Mouse (Mus musculus): ENCODE measurements around the gene Rere. TPM values are rescaled to one million over a fixed set of nuclear protein-coding genes. Genes with fewer than 3 reads are reported as not detected.
"Not testable (repeated sequence)": the region's sequence is repeated elsewhere in the genome, so short reads cannot be mapped to it uniquely, and the experiment has no call there.

The Rere gene
- total and polyA plus RNA-seq, 3 experiments: 19.3 to 46.4 (median 39.0) TPM

DNA sequence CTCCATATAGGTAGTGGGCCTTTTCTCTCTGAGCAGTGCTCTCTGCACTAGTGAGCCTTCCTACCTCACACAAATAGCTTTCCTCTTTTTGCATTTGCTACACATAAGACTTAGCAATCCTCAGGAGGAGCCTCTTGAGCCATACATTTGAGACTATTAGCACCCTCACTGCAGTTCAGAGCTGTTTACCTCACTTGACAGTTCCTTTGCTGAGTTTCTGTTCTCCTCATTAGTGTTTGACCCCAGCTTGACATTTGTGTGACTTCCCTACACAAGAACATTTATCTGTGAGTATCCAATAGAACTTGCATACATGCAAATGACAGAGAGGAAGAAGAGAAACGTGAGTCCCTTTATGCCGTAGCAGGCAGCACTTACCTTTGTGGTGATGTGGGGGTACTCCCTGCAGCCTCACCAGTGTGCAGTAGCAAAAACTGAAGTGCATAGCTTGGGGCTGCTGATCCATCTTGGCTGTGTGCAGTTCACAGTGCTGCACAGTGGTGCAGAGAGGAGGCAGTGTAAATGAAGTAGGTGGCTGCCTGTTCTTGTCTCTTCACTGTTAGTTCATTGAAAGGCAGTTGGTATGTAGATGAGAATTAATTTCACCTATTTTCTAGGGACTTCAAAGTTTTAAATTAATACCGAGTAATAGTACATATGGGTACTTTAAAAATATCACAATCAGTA lies 227.7 kb downstream of the Rere start:
- Histone ChIP-seq H3K4me3 (no peak overlapping the region), H3K79me2 (replicated peaks; ENCODE audit: control insufficient read depth, insufficient read depth, low read length) (no peaks in the 10 kb centered on the region), H3K27ac (no peak overlapping the region), H3K9ac (ENCODE audit: low read depth, low read length) (no peak overlapping the region), H3K36me3 (ENCODE audit: control insufficient read depth, insufficient read depth, low read length) (no peaks in the 10 kb centered on the region; the same call in 1 of the 2 replicates), H3K27me3 (ENCODE audit: control insufficient read depth, insufficient read depth, low read length) (no peaks in the 10 kb centered on the region), H3K4me1 (ENCODE audit: control insufficient read depth, insufficient read depth, low read length) (no peaks in the 10 kb centered on the region; the same call in 1 of the 2 replicates)
- TF ChIP-seq EP300 (IDR thresholded peaks at IDR 0.05; ENCODE audit: insufficient read depth, low read depth, low read length): no peak
- no peak for TF ChIP-seq POLR2A (IDR thresholded peaks at IDR 0.05; ENCODE audit: insufficient read depth, low read depth, low read length)
- no peak for TF ChIP-seq CTCF (IDR thresholded peaks at IDR 0.05)
- intact Hi-C loops (cut with DNase I): no loop called here
- 71% methylated on average over 3 of the region's 3 CpGs for WGBS
- DNase-seq: no peak

DNA sequence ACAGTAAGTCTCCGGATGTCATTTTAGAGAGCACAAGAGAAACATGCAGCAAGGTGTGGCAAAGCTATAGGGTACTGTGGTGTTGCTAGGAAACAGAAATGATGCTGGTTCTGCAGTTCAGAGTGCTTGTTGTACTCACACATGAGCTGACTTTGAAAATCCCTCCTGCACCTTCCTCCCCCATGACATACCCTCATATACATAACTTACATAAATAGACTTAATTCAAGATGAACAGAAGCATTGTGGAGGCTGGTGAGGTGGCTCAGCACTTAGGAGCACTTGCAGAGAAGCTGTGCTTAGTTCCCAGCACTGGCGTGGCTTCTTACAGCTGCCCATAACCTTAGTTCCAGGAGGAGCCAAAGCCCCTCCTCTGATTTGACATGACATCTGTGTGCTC lies 228.6 kb downstream of the Rere start:
- intact Hi-C loops (cut with DNase I): no loop called here
- no peak for DNase-seq
- Histone ChIP-seq H3K9ac (ENCODE audit: low read depth, low read length) (no peak overlapping the region), H3K27ac (no peak overlapping the region), H3K36me3 (ENCODE audit: control insufficient read depth, insufficient read depth, low read length) (no peaks in the 10 kb centered on the region; the same call in 1 of the 2 replicates), H3K4me3 (no peak overlapping the region), H3K4me1 (ENCODE audit: control insufficient read depth, insufficient read depth, low read length) (no peaks in the 10 kb centered on the region; the same call in 1 of the 2 replicates), H3K27me3 (ENCODE audit: control insufficient read depth, insufficient read depth, low read length) (no peaks in the 10 kb centered on the region), H3K79me2 (replicated peaks; ENCODE audit: control insufficient read depth, insufficient read depth, low read length) (no peaks in the 10 kb centered on the region)
- TF ChIP-seq EP300 (IDR thresholded peaks at IDR 0.05; ENCODE audit: insufficient read depth, low read depth, low read length): no peak
- TF ChIP-seq CTCF (IDR thresholded peaks at IDR 0.05): no peak
- no peak for TF ChIP-seq POLR2A (IDR thresholded peaks at IDR 0.05; ENCODE audit: insufficient read depth, low read depth, low read length)
- WGBS: 95% methylated on average over 2 of the region's 2 CpGs

DNA sequence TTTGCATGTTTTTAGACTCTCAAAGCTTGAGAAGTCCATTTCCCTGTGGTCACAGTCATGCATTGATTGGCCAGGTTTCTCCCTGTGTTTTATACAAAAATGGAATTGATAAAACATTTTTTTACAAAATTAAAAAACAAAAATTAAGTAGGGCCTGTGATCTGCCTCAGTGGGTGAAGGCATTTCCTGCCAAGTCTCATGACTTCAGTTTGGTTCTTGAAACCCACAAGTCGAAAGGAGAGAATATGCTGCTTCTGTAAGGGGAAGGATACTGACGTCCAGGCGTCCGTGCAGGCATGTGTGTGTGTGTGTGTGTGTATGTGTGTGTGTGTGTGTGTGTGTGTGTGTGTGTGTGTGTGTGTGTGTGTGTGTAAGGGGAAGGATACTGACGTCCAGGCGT lies 231.9 kb downstream of the Rere start:
- H3K4me3 ChIP-seq; H3K36me3 ChIP-seq (ENCODE audit: control insufficient read depth, insufficient read depth, low read length); H3K27me3 ChIP-seq (ENCODE audit: control insufficient read depth, insufficient read depth, low read length); intact Hi-C loops (cut with DNase I); H3K79me2 ChIP-seq (replicated peaks; ENCODE audit: control insufficient read depth, insufficient read depth, low read length); H3K9ac ChIP-seq (ENCODE audit: low read depth, low read length); H3K4me1 ChIP-seq (ENCODE audit: control insufficient read depth, insufficient read depth, low read length); DNase-seq; H3K27ac ChIP-seq: not testable (repeated sequence)
- WGBS: 86% methylated on average over 4 of the region's 6 CpGs

DNA sequence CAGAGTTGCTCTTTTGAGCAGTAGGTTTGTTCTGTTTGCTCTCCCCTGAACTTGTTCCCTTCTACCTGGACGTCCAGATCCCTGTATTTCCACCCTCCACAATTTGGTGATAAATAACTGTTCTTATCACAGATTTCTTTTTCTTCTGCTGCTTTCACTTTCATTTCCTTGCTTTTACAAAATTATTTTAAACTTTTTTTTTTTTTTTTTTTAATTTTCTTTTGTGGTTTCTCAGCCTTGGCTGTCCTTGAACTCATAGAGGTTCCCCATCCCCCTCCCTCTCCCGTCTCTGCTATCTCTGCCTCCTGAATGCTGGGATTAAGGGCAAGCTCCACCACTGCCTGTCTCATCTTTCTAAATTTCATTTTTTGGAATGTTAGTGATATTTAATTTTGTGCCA lies 234.8 kb downstream of the Rere start:
- no peaks in the 10 kb centered on the region for H3K27me3 ChIP-seq (ENCODE audit: control insufficient read depth, insufficient read depth, low read length)
- H3K79me2 ChIP-seq (replicated peaks; ENCODE audit: control insufficient read depth, insufficient read depth, low read length): no peaks in the 10 kb centered on the region
- 56% methylated on average over 2 of the region's 2 CpGs for WGBS
- TF ChIP-seq POLR2A (IDR thresholded peaks at IDR 0.05; ENCODE audit: insufficient read depth, low read depth, low read length) (no peak), EP300 (IDR thresholded peaks at IDR 0.05; ENCODE audit: insufficient read depth, low read depth, low read length) (no peak), CTCF (IDR thresholded peaks at IDR 0.05) (no peak)
- DNase-seq: no peak
- no peaks in the 10 kb centered on the region for H3K4me1 ChIP-seq (ENCODE audit: control insufficient read depth, insufficient read depth, low read length)
- H3K9ac ChIP-seq (ENCODE audit: low read depth, low read length): no peak overlapping the region
- intact Hi-C loops (cut with DNase I): no loop called here
- no peak overlapping the region for H3K4me3 ChIP-seq
- no peaks in the 10 kb centered on the region; the same call in 1 of the 2 replicates for H3K36me3 ChIP-seq (ENCODE audit: control insufficient read depth, insufficient read depth, low read length)
- no peak overlapping the region for H3K27ac ChIP-seq

DNA sequence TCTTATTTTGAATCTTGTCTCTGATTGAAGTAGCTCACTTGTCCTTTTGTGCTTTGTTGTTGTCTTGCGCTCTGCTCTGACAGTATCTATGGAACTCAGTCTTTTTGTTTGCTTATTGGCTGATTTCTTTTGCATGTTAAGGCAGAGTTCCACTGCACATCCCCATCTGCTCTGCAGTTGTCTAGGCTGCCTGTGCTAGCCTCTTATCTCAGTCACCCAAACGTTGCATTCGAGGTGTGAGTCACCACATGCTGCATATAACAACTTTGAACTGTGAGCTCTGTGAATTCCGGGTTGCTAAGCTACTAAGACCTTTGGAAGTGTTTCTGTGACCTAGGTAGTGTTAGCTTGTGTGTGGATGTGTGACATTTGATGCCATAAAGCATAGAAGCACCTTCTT lies 235.9 kb downstream of the Rere start:
- intact Hi-C loops (cut with DNase I): no loop called here
- Histone ChIP-seq H3K79me2 (replicated peaks; ENCODE audit: control insufficient read depth, insufficient read depth, low read length) (no peaks in the 10 kb centered on the region), H3K4me1 (ENCODE audit: control insufficient read depth, insufficient read depth, low read length) (no peaks in the 10 kb centered on the region), H3K27ac (no peak overlapping the region), H3K36me3 (ENCODE audit: control insufficient read depth, insufficient read depth, low read length) (no peaks in the 10 kb centered on the region; the same call in 1 of the 2 replicates), H3K27me3 (ENCODE audit: control insufficient read depth, insufficient read depth, low read length) (no peaks in the 10 kb centered on the region), H3K4me3 (no peak overlapping the region), H3K9ac (ENCODE audit: low read depth, low read length) (no peak overlapping the region)
- DNase-seq: no peak
- 30% methylated on average over 4 of the region's 4 CpGs for WGBS
- TF ChIP-seq POLR2A (IDR thresholded peaks at IDR 0.05; ENCODE audit: insufficient read depth, low read depth, low read length): no peak
- TF ChIP-seq CTCF (IDR thresholded peaks at IDR 0.05): no peak

DNA sequence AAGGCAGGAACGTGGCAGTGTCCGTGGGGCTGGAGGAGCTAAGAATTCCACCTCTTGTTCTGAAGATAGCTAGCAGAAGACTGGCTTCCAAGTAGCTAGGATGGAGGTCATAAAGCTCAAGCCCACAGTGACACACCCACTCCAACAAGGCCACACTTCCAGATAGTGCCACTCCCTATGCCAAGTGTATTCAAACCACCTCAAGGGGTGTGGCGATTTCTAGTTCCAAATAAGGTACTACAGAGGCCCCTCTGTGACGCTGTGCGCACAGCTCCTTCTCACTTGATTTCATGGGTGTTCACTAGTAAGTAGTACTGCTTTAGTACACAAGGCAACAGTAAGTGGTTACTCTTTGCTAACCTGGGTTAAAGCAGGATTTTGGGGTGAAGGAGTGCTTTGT lies 237.4 kb downstream of the Rere start:
- intact Hi-C loops (cut with DNase I): no loop called here

More for the DNA sequence above, 237.4 kb downstream of the Rere start:
- Histone ChIP-seq H3K4me3 (no peak overlapping the region), H3K9ac (ENCODE audit: low read depth, low read length) (no peak overlapping the region), H3K36me3 (ENCODE audit: control insufficient read depth, insufficient read depth, low read length) (no peaks in the 10 kb centered on the region; the same call in 1 of the 2 replicates), H3K79me2 (replicated peaks; ENCODE audit: control insufficient read depth, insufficient read depth, low read length) (0 out of 2 replicates have a peak, but pooled peaks cover 1% of the 10 kb centered on the region), H3K27me3 (ENCODE audit: control insufficient read depth, insufficient read depth, low read length) (no peaks in the 10 kb centered on the region), H3K27ac (no peak overlapping the region), H3K4me1 (ENCODE audit: control insufficient read depth, insufficient read depth, low read length) (no peaks in the 10 kb centered on the region)
- WGBS: 81% methylated on average over 5 of the region's 5 CpGs
- TF ChIP-seq CTCF (IDR thresholded peaks at IDR 0.05) (no peak), EP300 (IDR thresholded peaks at IDR 0.05; ENCODE audit: insufficient read depth, low read depth, low read length) (no peak), POLR2A (IDR thresholded peaks at IDR 0.05; ENCODE audit: insufficient read depth, low read depth, low read length) (no peak)
- no peak for DNase-seq

Measured in heart, adult 2 months (tissue).